Mouse (Mus musculus) 3T3-L1 (cell line): ENCODE data around the gene Trank1.

Experiments used
- DNase-seq: peaks from one replicate; pipeline ENCODE4 v3.0.0-alpha.2; 2015; ENCODE audit warnings: low read depth, low spot score

Gene Trank1

GRCm38 (mm10) chr9:111381056-111382025, 69.8 kb downstream of the Trank1 start:
- DNase-seq: no peak

- no peak for DNase-seq
Observed at GRCm38 (mm10) chr9:111382469-111382868, 70.9 kb downstream of the Trank1 start.

GRCm38 (mm10) chr9:111383046-111383445, 71.5 kb downstream of the Trank1 start:
- DNase-seq: no peak

GRCm38 (mm10) chr9:111383756-111384155, 72.2 kb downstream of the Trank1 start:
- DNase-seq: peak; percentile 61

GRCm38 (mm10) chr9:111385526-111386491, 74.3 kb downstream of the Trank1 start:
- DNase-seq: no peak

GRCm38 (mm10) chr9:111386569-111386968, 75.0 kb downstream of the Trank1 start:
- no peak for DNase-seq

GRCm38 (mm10) chr9:111387576-111387975, 76.0 kb downstream of the Trank1 start:
- peak; percentile 7 for DNase-seq

GRCm38 (mm10) chr9:111390016-111390415, 78.5 kb downstream of the Trank1 start:
- DNase-seq: no peak

GRCm38 (mm10) chr9:111391036-111391435, 79.5 kb downstream of the Trank1 start:
- DNase-seq: no peak

- DNase-seq: no peak
Observed at GRCm38 (mm10) chr9:111391926-111392442, 80.4 kb downstream of the Trank1 start.

- no peak for DNase-seq
Observed at GRCm38 (mm10) chr9:111395265-111395664, 83.7 kb downstream of the Trank1 start.

GRCm38 (mm10) chr9:111398059-111398458, 86.5 kb downstream of the Trank1 start:
- no peak for DNase-seq

GRCm38 (mm10) chr9:111400089-111400488, 88.5 kb downstream of the Trank1 start:
- no peak for DNase-seq

GRCm38 (mm10) chr9:111403159-111403558, 91.6 kb downstream of the Trank1 start:
- no peak for DNase-seq

GRCm38 (mm10) chr9:111404346-111405079, 93.0 kb downstream of the Trank1 start:
- no peak for DNase-seq

- no peak for DNase-seq
Observed at GRCm38 (mm10) chr9:111405080-111405428, 93.5 kb downstream of the Trank1 start.

- DNase-seq: no peak
Observed at GRCm38 (mm10) chr9:111408012-111408411, 96.5 kb downstream of the Trank1 start.

GRCm38 (mm10) chr9:111408427-111408826, 96.9 kb downstream of the Trank1 start:
- no peak for DNase-seq

GRCm38 (mm10) chr9:111412471-111413160, 101.1 kb downstream of the Trank1 start:
- DNase-seq: no peak

GRCm38 (mm10) chr9:111421862-111422261, 110.3 kb downstream of the Trank1 start:
- DNase-seq: no peak

- DNase-seq: no peak
Observed at GRCm38 (mm10) chr9:111422567-111422966, 111.0 kb downstream of the Trank1 start.
